In genomic region chr6:91041287-91041686, GRCm38 (mm10) we compare ENCODE assay signal across 17 mouse cellular contexts. TPM values are rescaled to one million over a fixed set of nuclear protein-coding genes. Genes with fewer than 3 reads are reported as not detected.
A peak's percentile ranks its signal among the peaks of the same experiment; 100 is the strongest.
DNase-seq lines count a peak whose midpoint lies in the region; ATAC-seq and TF ChIP-seq lines count a peak whose summit lies in the region.
"Had no signal": no experiment of that assay in that cellular context is flagged by ENCODE, and none has a peak within 500 bp of the region (broad histone marks: within the 10 kb centered on the region; RNA-seq: fewer than 3 reads in every experiment).

No protein-coding gene starts in this region.

- intact Hi-C loops in heart, postnatal 25 days (cut with DNase I), result no loop called here

- H3K9ac ChIP-seq in heart, embryonic 14.5 days (ENCODE audit: low read length), result peak overlapping the region; percentile 42; the same call in 1 of the 2 replicates
- no peak overlapping the region for H3K9ac ChIP-seq in intestine, postnatal 0 days (ENCODE audit: low read depth, low read length)
- H3K9ac ChIP-seq: forebrain, embryonic 12.5 days; liver, embryonic 15.5 days had no signal

- ATAC-seq in heart, embryonic 14.5 days (ENCODE audit: insufficient number of reproducible peaks, insufficient read depth, low FRiP score, low read depth), result no peak
- peak; percentile 90 for ATAC-seq in frontal cortex, adult (ENCODE audit: low TSS enrichment)
- ATAC-seq in intestine, postnatal 0 days, result no peak
- no peak for ATAC-seq in activated CD4-positive, CD25-positive, alpha-beta regulatory T cell, adult 4 months
- ATAC-seq: hindbrain, postnatal 0 days had no signal

- DNase-seq in heart, postnatal 25 days (ENCODE audit: low spot score), result no peak
- peak; percentile 42 for DNase-seq in layer of hippocampus, adult 9-10 months (ENCODE audit: low spot score)
- DNase-seq in right cerebral cortex, adult 2 months (ENCODE audit: low spot score in 2 of 2), result peak; percentile 72 to 74
- DNase-seq in forebrain, embryonic 10.5 days (ENCODE audit: extremely low spot score, low spot score), result no peak
- DNase-seq: cerebellum, adult 2 months; gastrocnemius, postnatal 36 days; kidney, adult 9 months; lung, postnatal 4 days; thymus, postnatal 4 days had no signal

- 33% methylated on average over 5 of the region's 5 CpGs for WGBS in heart, embryonic 14.5 days
- 81% methylated on average over 5 of the region's 5 CpGs for WGBS in intestine, postnatal 0 days
- 63% methylated on average over 5 of the region's 5 CpGs for WGBS in forebrain, embryonic 10.5 days

- peaks cover 45 to 49% of the 10 kb centered on the region in 2 experiments for H3K4me1 ChIP-seq in heart, embryonic 14.5 days (ENCODE audit: control insufficient read depth in 2 of 2, insufficient read depth in 2 of 2, low read length in 2 of 2)
- no peaks in the 10 kb centered on the region for H3K4me1 ChIP-seq in intestine, postnatal 0 days (replicated peaks; ENCODE audit: control insufficient read depth, insufficient read depth, low read length)
- peaks cover 13% of the 10 kb centered on the region for H3K4me1 ChIP-seq in forebrain, embryonic 10.5 days
- H3K4me1 ChIP-seq: forebrain, embryonic 12.5 days; liver, embryonic 15.5 days had no signal

- peak overlapping the region; percentile 51; a peak in 2 of 4 replicates for H3K27ac ChIP-seq in heart, embryonic 14.5 days (replicated peaks in 1 of 2; ENCODE audit: control insufficient read depth in 1 of 2, insufficient read depth in 1 of 2, low read depth in 2 of 2, low read length in 2 of 2)
- no peak overlapping the region for H3K27ac ChIP-seq in intestine, postnatal 0 days (ENCODE audit: low read depth, low read length)
- H3K27ac ChIP-seq in forebrain, embryonic 10.5 days, result no peak overlapping the region
- H3K27ac ChIP-seq: forebrain, embryonic 12.5 days; hindbrain, postnatal 0 days; liver, embryonic 15.5 days; stomach, postnatal 0 days had no signal

- H3K4me3 ChIP-seq in heart, embryonic 14.5 days (ENCODE audit: control insufficient read depth in 1 of 2, insufficient read depth in 1 of 2, low read depth in 1 of 2, low read length in 2 of 2), result no peak overlapping the region
- no peak overlapping the region for H3K4me3 ChIP-seq in intestine, postnatal 0 days (ENCODE audit: low read depth, low read length)
- H3K4me3 ChIP-seq in forebrain, embryonic 10.5 days, result no peak overlapping the region
- H3K4me3 ChIP-seq: forebrain, embryonic 12.5 days; liver, embryonic 15.5 days had no signal

- H3K4me2 ChIP-seq in heart, embryonic 14.5 days (ENCODE audit: low read length), result peak overlapping the region; percentile 34
- no peak overlapping the region for H3K4me2 ChIP-seq in intestine, postnatal 0 days (replicated peaks; ENCODE audit: low read depth)
- H3K4me2 ChIP-seq: forebrain, embryonic 12.5 days; liver, embryonic 15.5 days had no signal

- H3K36me3 ChIP-seq in heart, embryonic 14.5 days (ENCODE audit: control insufficient read depth, insufficient read depth, low read length), result peaks cover 11% of the 10 kb centered on the region; the same call in 1 of the 2 replicates
- H3K36me3 ChIP-seq in intestine, postnatal 0 days (ENCODE audit: control insufficient read depth, insufficient read depth), result peaks cover 4% of the 10 kb centered on the region; the same call in 1 of the 2 replicates
- H3K36me3 ChIP-seq in forebrain, embryonic 10.5 days (replicated peaks), result peaks cover 99% of the 10 kb centered on the region

- no peak for TF ChIP-seq CTCF in intestine, postnatal 0 days (IDR thresholded peaks at IDR 0.05; ENCODE audit: low read depth)

- no peaks in the 10 kb centered on the region for H3K9me3 ChIP-seq in heart, embryonic 14.5 days (ENCODE audit: control insufficient read depth, low read length)
- no peaks in the 10 kb centered on the region for H3K9me3 ChIP-seq in intestine, postnatal 0 days (ENCODE audit: control insufficient read depth)
- H3K9me3 ChIP-seq in forebrain, embryonic 10.5 days, result no peaks in the 10 kb centered on the region
- H3K9me3 ChIP-seq: forebrain, embryonic 12.5 days; liver, embryonic 15.5 days had no signal

- no peaks in the 10 kb centered on the region for H3K27me3 ChIP-seq in heart, embryonic 14.5 days (ENCODE audit: control insufficient read depth, insufficient read depth, low read length)
- H3K27me3 ChIP-seq in intestine, postnatal 0 days (replicated peaks; ENCODE audit: control insufficient read depth, insufficient read depth, low read length), result no peaks in the 10 kb centered on the region
- no peaks in the 10 kb centered on the region for H3K27me3 ChIP-seq in forebrain, embryonic 10.5 days (ENCODE audit: poor library complexity, severe bottlenecking)
- H3K27me3 ChIP-seq: forebrain, embryonic 12.5 days; liver, embryonic 15.5 days had no signal

RNA-seq across cellular contexts. Expression of gene Iqsec1, which starts 52.8 kb away (rescaled TPM):
- polyA plus RNA-seq in heart, embryonic 14.5 days (2014; fragmentation: Nextera tagmentation; extraction: Ambion mirVana), result 24.1 and 28.6 TPM in 2 replicates
- 100 to 1,000 TPM; 125 to 137 TPM for total RNA-seq in heart, postnatal 25 days (2021)
- 7.0 and 7.2 TPM in 2 replicates for polyA plus RNA-seq in intestine, postnatal 0 days (2015; fragmentation: Nextera tagmentation; extraction: Ambion mirVana)
- 7.4 and 8.7 TPM in 2 replicates for polyA plus RNA-seq in forebrain, embryonic 10.5 days (2016; fragmentation: Nextera tagmentation; extraction: Ambion mirVana)
- 10 to 100 TPM in 1 of 2 experiments, 1 to 10 TPM in 1; 6.7 to 10.2 TPM for polyA plus RNA-seq in activated CD4-positive, CD25-positive, alpha-beta regulatory T cell, adult 4 months (2017; shearing (Covaris generic))

Comparison
In these comparisons a context has a peak if more than half of its experiments do, and no peak if none do; other contexts are left out.
1. H3K27ac ChIP-seq: peak in heart, embryonic 14.5 days (2 of 2); none in intestine, postnatal 0 days (single experiment) and forebrain, embryonic 10.5 days (single experiment).
2. DNase-seq: peak in layer of hippocampus, adult 9-10 months (single experiment) and right cerebral cortex, adult 2 months (2 of 2); none in heart, postnatal 25 days (single experiment) and forebrain, embryonic 10.5 days (single experiment).